Mouse (Mus musculus): ENCODE measurements around the gene Olfr1471.
"Not testable (repeated sequence)": the region's sequence is repeated elsewhere in the genome, so short reads cannot be mapped to it uniquely, and the experiment has no call there.

Olfr1471 gene

GRCm38 (mm10) chr19:13443109-13443508 lies at the start of gene Olfr1471:
Olfr1471 (plus strand) TSS chr19:13443409.
- not testable (repeated sequence) for DNase-seq (ENCODE audit: low spot score in 2 of 2)

- no peak for DNase-seq (ENCODE audit: low spot score in 2 of 2)
Measured at GRCm38 (mm10) chr19:13407549-13407948, 35.7 kb upstream of the Olfr1471 start, which contains the start of gene Olfr1469. Olfr1469 (plus strand) TSS chr19:13407849.

- DNase-seq (ENCODE audit: low spot score in 2 of 2), result no peak
Measured at GRCm38 (mm10) chr19:13455986-13456385, 12.8 kb downstream of the Olfr1471 start, which contains the start of gene Olfr1472. Olfr1472 (minus strand) TSS chr19:13456086.

- not testable (repeated sequence) for DNase-seq (ENCODE audit: low spot score in 2 of 2)
Measured at GRCm38 (mm10) chr19:13469265-13469664, 26.1 kb downstream of the Olfr1471 start, which contains the start of gene Olfr1474. Olfr1474 (plus strand) TSS chr19:13469565.

- DNase-seq (ENCODE audit: low spot score in 2 of 2), result no peak
Measured at GRCm38 (mm10) chr19:13480096-13480495, 36.9 kb downstream of the Olfr1471 start, which contains the start of gene Olfr1475. Olfr1475 (minus strand) TSS chr19:13480196.

GRCm38 (mm10) chr19:13500246-13500645 lies 57.0 kb downstream of the Olfr1471 start, which contains the start of gene Olfr1477:
Olfr1477 (plus strand) TSS chr19:13500546.
- DNase-seq (ENCODE audit: low spot score in 2 of 2), result no peak
